Mouse (Mus musculus) limb, embryonic 13.5 days (tissue): ENCODE measurements around the gene Inca1. TPM values are rescaled to one million over a fixed set of nuclear protein-coding genes. Genes with fewer than 3 reads are reported as not detected.

Experiments
- ATAC-seq: fragments of 200-750 bp; cut with Nextera tagmentation; 2 replicates; pipeline ENCODE4 v1.8.0; 2017; ENCODE audit warnings: low read depth, moderate number of reproducible peaks, moderate TSS enrichment; ENCODE audit not compliant: low FRiP score
- H3K27ac ChIP-seq: fragments of 300-500 bp; sonication (generic); 2 replicates; pipeline ENCODE4 v1.5.1; 2015; ENCODE audit warnings: inconsistent platforms, mild to moderate bottlenecking, moderate library complexity
- H3K27me3 ChIP-seq: fragments of 300-500 bp; sonication (generic); 2 replicates; pipeline ENCODE4 v1.6.1; 2015; ENCODE audit warnings: mild to moderate bottlenecking, inconsistent platforms
- H3K36me3 ChIP-seq: fragments of 300-500 bp; sonication (generic); 2 replicates; pipeline ENCODE4 v1.6.1; 2015; ENCODE audit warnings: inconsistent platforms, mild to moderate bottlenecking, moderate library complexity
- H3K4me1 ChIP-seq: fragments of 300-500 bp; sonication (generic); 2 replicates; pipeline ENCODE4 v1.6.1; 2015; ENCODE audit warnings: inconsistent platforms
- H3K4me2 ChIP-seq: fragments of 300-500 bp; sonication (generic); replicated peaks from 2 replicates; pipeline ENCODE4 v1.6.1; 2015; ENCODE audit warnings: inconsistent platforms, mild to moderate bottlenecking, moderate library complexity
- H3K4me3 ChIP-seq: fragments of 300-500 bp; sonication (generic); 2 replicates; pipeline ENCODE4 v1.5.1; 2015; ENCODE audit warnings: moderate library complexity, mild to moderate bottlenecking, inconsistent platforms
- H3K9ac ChIP-seq: fragments of 300-500 bp; sonication (generic); 2 replicates; pipeline ENCODE4 v1.6.1; 2015; ENCODE audit warnings: mild to moderate bottlenecking, inconsistent platforms
- H3K9me3 ChIP-seq: fragments of 300-500 bp; sonication (generic); 2 replicates; pipeline ENCODE4 v1.6.1; 2016; ENCODE audit warnings: inconsistent platforms
- WGBS: fragments of 180-500 bp; shearing (Covaris S2); methylation state at CpG from one replicate; pipeline ENCODE4 v1.1.7; 2015; 5-methylcytosine and 5-hydroxymethylcytosine counted together
- microRNA-seq: library from miRNA; unstranded; fragments of <30 nt; microRNA quantifications from one replicate; pipeline ENCODE4, GENCODE M21; 2016
- polyA plus RNA-seq: library from polyadenylated mRNA; unstranded; fragments of >200 nt; fragmentation: Nextera tagmentation; extraction: Ambion mirVana; gene quantifications from 2 replicates; pipeline ENCODE4 v1.2.1, GENCODE M21; 2015

Inca1 gene
- polyA plus RNA-seq, 1 experiment from 2014 or later = 1.8 TPM

DNA sequence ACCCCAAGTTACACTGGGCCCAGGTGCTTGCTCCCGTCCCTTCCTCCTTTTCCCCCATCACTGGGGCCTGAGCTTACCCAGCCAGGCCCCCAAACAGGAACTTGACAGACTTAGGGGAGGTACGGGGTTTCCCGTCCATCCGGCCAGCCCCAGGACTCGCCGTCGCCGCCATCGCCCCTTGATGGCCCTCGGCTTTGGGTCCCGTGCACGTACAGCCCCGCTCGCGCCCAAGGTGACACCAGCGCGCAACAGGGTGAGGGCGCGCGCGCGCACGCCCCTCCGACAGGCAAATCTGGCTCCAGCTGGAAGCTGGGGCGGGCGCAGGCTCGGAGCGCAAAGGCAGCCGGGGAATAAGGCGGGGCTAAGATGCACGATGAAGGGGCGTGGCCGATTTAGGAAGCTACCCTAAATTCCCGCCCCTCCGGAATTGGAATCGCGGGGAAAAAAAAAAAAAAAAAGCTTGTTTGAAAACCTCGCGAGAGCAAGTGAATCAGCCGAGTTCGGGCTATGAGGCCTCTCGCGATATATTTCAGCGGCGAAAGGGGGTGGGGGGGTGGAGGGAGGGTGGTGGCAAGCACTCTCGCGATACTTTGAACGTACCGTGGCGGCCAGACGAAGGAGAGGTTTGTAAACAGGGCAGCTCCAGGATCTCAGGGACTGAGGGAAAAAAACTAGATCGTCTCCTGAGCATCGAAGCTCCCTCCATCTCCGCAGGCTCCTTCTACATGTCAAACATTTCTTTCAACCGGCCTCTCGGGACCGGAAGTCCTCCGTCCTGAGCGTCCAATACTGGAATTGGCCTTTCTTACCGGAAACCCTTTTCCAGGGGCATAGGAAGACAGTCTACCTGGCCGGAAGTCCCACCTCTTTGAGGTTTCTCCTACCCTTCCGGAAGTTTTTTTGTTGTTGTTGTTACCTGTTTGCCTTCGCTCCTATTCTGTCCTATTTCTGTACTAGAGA lies 53.0 kb downstream of the Inca1 start, which contains the start of the genes Rnf167 and Slc25a11:
Gene Rnf167, plus strand, starts transcription at position 545 of the 960 bp plus-strand sequence.
Gene Slc25a11, minus strand, starts transcription at position 789 of the 960 bp plus-strand sequence.
- peaks cover 65% of the 10 kb centered on the region for H3K36me3 ChIP-seq
- WGBS = under 1% methylated on average over 63 of the region's 63 CpGs
- ATAC-seq = peak; percentile 89

DNA sequence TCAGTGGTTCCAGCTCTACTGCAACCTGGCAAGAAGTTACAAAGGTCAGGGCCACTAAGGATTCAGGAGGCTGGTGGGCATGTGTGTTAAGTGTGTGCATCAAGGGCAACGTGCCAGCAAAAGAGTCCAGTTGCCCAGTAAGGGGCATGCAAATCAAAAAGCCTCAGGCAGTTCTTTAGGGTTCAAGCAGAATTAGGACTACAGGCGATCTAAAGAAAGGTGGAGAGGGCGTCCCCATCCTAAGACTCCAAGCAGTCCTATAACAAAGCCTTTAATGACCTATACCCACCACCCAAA lies 53.7 kb downstream of the Inca1 start:
- H3K4me3 ChIP-seq = peak overlapping the region; percentile 91
- H3K9ac ChIP-seq = peak overlapping the region; percentile 88
- no peaks in the 10 kb centered on the region for H3K9me3 ChIP-seq
- H3K27me3 ChIP-seq = no peaks in the 10 kb centered on the region
- peaks cover 43% of the 10 kb centered on the region for H3K4me1 ChIP-seq
- peaks cover 57% of the 10 kb centered on the region for H3K36me3 ChIP-seq
- no peak for ATAC-seq
- 32% methylated on average over 3 of the region's 3 CpGs for WGBS
- H3K4me2 ChIP-seq = peak overlapping the region; percentile 77
- H3K27ac ChIP-seq = peak overlapping the region; percentile 91

More for the DNA sequence above, 53.0 kb downstream of the Inca1 start, which contains the start of the genes Rnf167 and Slc25a11:
- peak within 1 kb of the TSS; percentile 91 for H3K27ac ChIP-seq
- peak within 1 kb of the TSS; percentile 92 for H3K9ac ChIP-seq
- peak within 1 kb of the TSS; percentile 91 for H3K4me3 ChIP-seq
- no peaks in the 10 kb centered on the region for H3K9me3 ChIP-seq
- peaks cover 49% of the 10 kb centered on the region for H3K4me1 ChIP-seq
- peak within 1 kb of the TSS; percentile 99 for H3K4me2 ChIP-seq
- no peaks in the 10 kb centered on the region for H3K27me3 ChIP-seq

DNA sequence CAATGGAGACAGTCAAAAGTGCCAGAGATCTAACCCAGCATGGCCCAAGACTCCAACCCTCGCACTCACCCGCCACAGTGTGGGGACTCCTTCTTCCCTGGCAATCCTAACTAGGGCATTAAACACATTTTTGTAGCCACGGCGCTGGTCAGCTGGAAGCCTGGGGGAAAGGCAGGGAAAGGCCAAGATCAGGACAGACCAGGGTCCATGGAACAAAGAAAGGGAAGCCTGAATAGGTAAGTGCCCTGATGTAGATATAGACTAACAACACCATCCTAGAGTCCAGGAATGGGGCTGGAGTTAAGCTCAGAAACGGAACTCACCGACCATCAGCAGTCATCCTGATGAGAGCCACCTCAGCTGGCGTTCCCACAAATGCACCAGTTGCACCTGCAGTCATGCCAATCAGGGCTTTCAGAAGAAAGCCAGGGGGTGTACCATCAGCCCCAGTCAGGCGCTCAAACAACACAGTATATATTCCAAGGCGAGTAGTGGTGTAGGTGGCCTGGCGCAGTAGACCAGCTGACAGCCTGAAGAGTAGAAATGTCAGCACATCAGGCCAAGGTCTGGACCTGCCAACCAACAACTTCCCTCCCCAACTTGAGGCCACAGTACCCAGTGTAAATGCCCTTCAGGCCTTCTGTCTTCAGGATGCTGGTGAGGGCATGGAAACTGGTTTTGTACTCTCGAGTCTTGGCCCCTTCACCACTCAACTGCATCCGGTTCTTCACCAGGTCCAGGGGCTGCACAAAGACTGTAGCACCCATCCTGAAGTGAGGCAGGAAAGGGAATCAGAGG lies 54.3 kb downstream of the Inca1 start:
- WGBS = 90% methylated on average over 12 of the region's 12 CpGs
- H3K36me3 ChIP-seq = peaks cover 52% of the 10 kb centered on the region
- H3K27ac ChIP-seq = peak overlapping the region; percentile 91
- H3K9ac ChIP-seq = peak overlapping the region; percentile 88
- ATAC-seq = no peak
- peak overlapping the region; percentile 77 for H3K4me2 ChIP-seq
- H3K27me3 ChIP-seq = no peaks in the 10 kb centered on the region
- no peaks in the 10 kb centered on the region for H3K9me3 ChIP-seq
- H3K4me3 ChIP-seq = peak overlapping the region; percentile 91
- H3K4me1 ChIP-seq = peaks cover 37% of the 10 kb centered on the region

DNA sequence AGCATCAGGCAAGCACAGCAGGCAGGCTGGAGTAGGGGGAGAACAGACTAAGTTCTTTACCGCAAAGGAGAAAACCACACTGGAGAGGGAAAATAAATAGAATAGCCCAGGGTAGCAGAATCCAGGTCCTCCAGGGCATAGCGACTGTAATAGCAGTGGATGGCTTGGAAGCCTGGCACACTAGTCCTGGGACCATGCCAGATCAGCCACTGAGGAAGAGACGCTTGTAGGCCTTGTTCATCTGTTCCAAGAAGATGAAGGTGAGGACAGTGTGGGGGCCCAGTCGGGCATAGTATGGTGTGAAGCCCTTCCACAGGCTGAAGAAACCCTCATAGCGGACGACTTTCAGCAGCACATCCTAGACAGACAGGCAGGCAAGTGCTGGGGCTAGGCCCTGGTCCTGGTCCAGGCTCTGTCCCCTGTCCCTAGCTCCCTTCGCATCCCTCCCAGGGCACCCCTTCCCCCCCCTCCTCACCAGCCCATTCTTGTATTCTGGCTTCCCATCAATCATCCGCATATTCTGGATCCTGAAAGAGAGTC lies 55.3 kb downstream of the Inca1 start:
- no peak overlapping the region for H3K4me3 ChIP-seq
- 97% methylated on average over 8 of the region's 8 CpGs for WGBS
- no peak for ATAC-seq
- H3K36me3 ChIP-seq = peaks cover 42% of the 10 kb centered on the region
- H3K9me3 ChIP-seq = no peaks in the 10 kb centered on the region
- peaks cover 31% of the 10 kb centered on the region for H3K4me1 ChIP-seq
- H3K9ac ChIP-seq = no peak overlapping the region
- H3K27me3 ChIP-seq = no peaks in the 10 kb centered on the region
- no peak overlapping the region for H3K27ac ChIP-seq
- no peak overlapping the region for H3K4me2 ChIP-seq

DNA sequence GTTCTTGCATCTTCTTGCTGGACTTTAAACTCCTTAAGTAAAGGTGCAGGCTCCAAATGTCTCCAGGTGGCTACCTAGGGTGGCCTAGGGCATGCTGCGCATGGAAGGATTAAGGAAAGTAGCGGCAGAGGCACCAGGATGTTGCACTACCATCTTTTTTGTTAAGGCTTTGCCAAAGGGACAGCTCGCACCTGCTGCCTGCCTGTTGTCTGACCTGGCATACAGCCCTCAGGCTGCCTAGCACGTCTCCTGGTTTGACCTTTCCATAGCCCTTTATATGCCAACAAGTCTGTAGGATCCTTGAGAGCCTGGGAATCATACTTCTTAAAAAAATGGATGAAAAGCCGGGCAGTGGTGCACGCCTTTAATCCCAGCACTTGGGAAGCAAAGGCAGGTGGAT lies 56.9 kb downstream of the Inca1 start:
- Histone ChIP-seq H3K9ac (no peak overlapping the region), H3K4me2 (no peak overlapping the region), H3K36me3 (peaks cover 27% of the 10 kb centered on the region), H3K27ac (no peak overlapping the region), H3K27me3 (no peaks in the 10 kb centered on the region), H3K4me3 (no peak overlapping the region), H3K9me3 (no peaks in the 10 kb centered on the region), H3K4me1 (peaks cover 15% of the 10 kb centered on the region)
- no peak for ATAC-seq
- 96% methylated on average over 6 of the region's 6 CpGs for WGBS

DNA sequence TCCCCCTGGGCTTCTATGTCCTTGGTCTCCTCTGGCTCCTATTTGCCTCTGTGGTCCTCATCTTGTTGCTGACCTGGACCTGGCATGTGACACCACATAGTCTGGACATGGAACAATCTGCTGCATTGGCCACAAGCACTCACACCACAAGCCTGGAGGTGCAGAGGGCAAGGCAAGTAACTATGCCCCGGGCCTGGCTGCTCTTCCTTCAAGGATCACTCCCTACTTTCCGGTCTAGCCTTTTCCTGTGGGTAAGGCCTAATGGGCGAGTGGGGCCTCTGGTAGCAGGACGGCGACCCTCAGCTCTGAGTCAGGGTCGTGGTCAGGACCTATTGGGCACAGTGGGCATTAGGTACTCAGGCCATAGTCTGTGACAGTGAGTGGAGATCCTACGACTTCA lies 58.7 kb downstream of the Inca1 start:
- ATAC-seq = no peak
- Histone ChIP-seq H3K4me3 (no peak overlapping the region), H3K27ac (no peak overlapping the region), H3K4me2 (no peak overlapping the region), H3K36me3 (peaks cover 27% of the 10 kb centered on the region), H3K4me1 (peaks cover 12% of the 10 kb centered on the region), H3K27me3 (no peaks in the 10 kb centered on the region), H3K9me3 (no peaks in the 10 kb centered on the region), H3K9ac (no peak overlapping the region)
- WGBS = 86% methylated on average over 7 of the region's 7 CpGs

DNA sequence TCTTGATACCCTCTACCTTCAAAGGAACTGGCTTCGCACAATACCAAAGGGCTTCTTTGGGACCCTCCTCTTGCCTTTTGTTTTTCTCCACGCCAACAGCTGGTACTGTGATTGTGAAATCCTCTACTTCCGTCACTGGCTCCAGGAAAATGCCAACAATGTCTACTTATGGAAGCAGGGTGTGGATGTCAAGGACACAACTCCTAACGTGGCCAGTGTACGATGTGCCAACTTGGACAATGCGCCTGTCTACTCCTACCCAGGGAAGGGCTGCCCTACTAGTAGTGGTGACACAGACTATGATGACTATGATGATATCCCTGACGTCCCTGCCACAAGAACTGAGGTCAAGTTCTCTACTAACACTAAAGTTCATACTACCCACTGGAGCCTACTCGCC lies 60.0 kb downstream of the Inca1 start:
- 88% methylated on average over 8 of the region's 8 CpGs for WGBS
- H3K27ac ChIP-seq = no peak overlapping the region
- H3K4me3 ChIP-seq = no peak overlapping the region
- peaks cover 17% of the 10 kb centered on the region for H3K36me3 ChIP-seq
- no peaks in the 10 kb centered on the region; the same call in 1 of the 2 replicates for H3K4me1 ChIP-seq
- ATAC-seq = no peak
- no peaks in the 10 kb centered on the region for H3K27me3 ChIP-seq
- no peak overlapping the region for H3K9ac ChIP-seq
- no peaks in the 10 kb centered on the region for H3K9me3 ChIP-seq
- no peak overlapping the region for H3K4me2 ChIP-seq

DNA sequence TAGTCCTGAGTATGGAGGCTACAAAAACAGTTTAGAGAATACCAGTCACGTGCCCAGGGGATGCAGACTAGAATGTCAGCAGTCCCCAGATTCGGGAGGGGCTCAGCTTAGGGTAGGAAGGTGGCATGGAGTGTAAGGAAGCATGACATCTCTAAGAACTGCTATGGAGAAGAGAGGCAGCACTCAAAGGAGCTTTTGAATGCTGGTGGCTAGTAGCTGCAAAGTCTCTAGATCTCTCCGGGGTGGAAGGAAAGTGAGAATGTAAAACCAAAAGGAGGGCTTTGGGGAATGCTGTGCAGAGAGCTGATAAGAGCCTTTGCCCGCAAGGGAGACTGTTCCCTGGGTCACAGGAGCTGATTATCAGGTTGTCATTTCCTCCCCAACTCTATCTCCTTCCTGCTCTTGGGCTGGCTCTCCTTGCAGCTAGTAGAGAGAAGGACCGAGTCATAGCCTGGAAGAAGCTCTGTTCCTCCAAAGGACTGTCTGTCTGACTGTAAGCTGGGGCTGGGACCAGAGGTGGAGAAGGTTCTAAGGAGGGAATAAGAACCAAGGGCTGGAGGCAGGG lies 61.2 kb downstream of the Inca1 start, which contains the start of gene Gp1ba:
Gene Gp1ba, plus strand, starts transcription at position 409 of the 565 bp plus-strand sequence.
- ATAC-seq = no peak
- no peak within 1 kb of the TSS for H3K27ac ChIP-seq
- H3K9ac ChIP-seq = no peak within 1 kb of the TSS
- no peaks in the 10 kb centered on the region for H3K4me1 ChIP-seq
- H3K9me3 ChIP-seq = no peaks in the 10 kb centered on the region
- H3K4me3 ChIP-seq = no peak within 1 kb of the TSS
- no peaks in the 10 kb centered on the region for H3K27me3 ChIP-seq
- H3K4me2 ChIP-seq = no peak within 1 kb of the TSS
- WGBS = 49% methylated on average over 5 of the region's 5 CpGs
- H3K36me3 ChIP-seq = peaks cover 6% of the 10 kb centered on the region

Small RNAs within 50 kb of the gene (microRNA-seq; reads per million reads assigned to microRNA genes)
- not detected for gene Mir6925

Other genes starting within 250 kb of the Inca1 start
- 42.4 and 45.9 TPM in 2 replicates for gene Med11, start 248.2 kb downstream of the Inca1 start, polyA plus RNA-seq
- 0.62 and 0.75 TPM in 2 replicates for gene Zmynd15, start 240.7 kb downstream of the Inca1 start, polyA plus RNA-seq
- 2.7 and 3.9 TPM in 2 replicates for gene Cxcl16, start 240.2 kb downstream of the Inca1 start, polyA plus RNA-seq
- 0.29 and 0.74 TPM in 2 replicates for gene Tm4sf5, start 194.9 kb downstream of the Inca1 start, polyA plus RNA-seq
- 0.31 and 0.41 TPM in 2 replicates for gene Vmo1, start 185.5 kb downstream of the Inca1 start, polyA plus RNA-seq
- gene Gltpd2, start 181.0 kb downstream of the Inca1 start, polyA plus RNA-seq = 0.43 and 0.92 TPM in 2 replicates
- gene Psmb6, start 174.8 kb downstream of the Inca1 start, polyA plus RNA-seq = 828 and 869 TPM in 2 replicates
- not detected in 2 replicates for gene Gm40193, start 167.2 kb downstream of the Inca1 start, polyA plus RNA-seq
- gene Pld2, start 160.1 kb downstream of the Inca1 start, polyA plus RNA-seq = 4.5 and 5.7 TPM in 2 replicates
- gene Mink1, start 137.3 kb downstream of the Inca1 start, polyA plus RNA-seq = 14.1 and 15.5 TPM in 2 replicates
- not detected in 2 replicates for gene 4930544D05Rik, start 84.3 kb downstream of the Inca1 start, polyA plus RNA-seq
- gene Chrne, start 80.9 kb downstream of the Inca1 start, polyA plus RNA-seq = not detected in 2 replicates
- gene Gp1ba, start 61.0 kb downstream of the Inca1 start, polyA plus RNA-seq = 0.18 and 0.22 TPM in 2 replicates
- 120 and 129 TPM in 2 replicates for gene Rnf167, start 52.9 kb downstream of the Inca1 start, polyA plus RNA-seq
- gene Slc25a11, start 52.7 kb downstream of the Inca1 start, polyA plus RNA-seq = 165 and 173 TPM in 2 replicates
- 1,638 and 1,674 TPM in 2 replicates for gene Pfn1, start 45.5 kb downstream of the Inca1 start, polyA plus RNA-seq
- 52.3 and 57.1 TPM in 2 replicates for gene Eno3, start 43.0 kb downstream of the Inca1 start, polyA plus RNA-seq
- gene Spag7, start 30.7 kb downstream of the Inca1 start, polyA plus RNA-seq = 159 and 165 TPM in 2 replicates
- gene Camta2, start 12.1 kb downstream of the Inca1 start, polyA plus RNA-seq = 11.8 and 15.1 TPM in 2 replicates
- gene Kif1c, start 393 bp upstream of the Inca1 start, polyA plus RNA-seq = 3.4 and 3.6 TPM in 2 replicates
- gene Zfp3, start 64.1 kb upstream of the Inca1 start, polyA plus RNA-seq = 6.8 TPM in 2 replicates
- 0.22 and 0.23 TPM in 2 replicates for gene Scimp, start 112.4 kb upstream of the Inca1 start, polyA plus RNA-seq
- 38.5 and 39.7 TPM in 2 replicates for gene Rabep1, start 144.6 kb upstream of the Inca1 start, polyA plus RNA-seq